Mouse (Mus musculus): ENCODE measurements at regions not wholly inside any gene's neighbourhood (a gene's known extent, or its start where the extent isn't known, plus 50 kb on each side); places are given as distances from the start of the nearest gene placed in this dataset.

GRCm38 (mm10) chr4:125928196-125928595, 96.2 kb upstream of the Csf3r start:
- TF ChIP-seq CTCF (IDR thresholded peaks at IDR 0.05; ENCODE audit: control insufficient read depth, insufficient read depth, insufficient replicate concordance, low read depth, low read length) (no peak), POLR2A (IDR thresholded peaks at IDR 0.05; ENCODE audit: control insufficient read depth, low read depth, low read length) (no peak)

All from testis, adult 2 months (tissue).